Mouse (Mus musculus) embryonic fibroblast, embryonic 13.5 days (primary cell): ENCODE data around the gene Tfap4.

Source experiments
- CTCF ChIP-seq: IDR thresholded peaks from 2 replicates; pipeline ENCODE4 v1.5.1; 2011; ENCODE audit warnings: mild to moderate bottlenecking, control low read depth, low read length, moderate library complexity, borderline replicate concordance; ENCODE audit not compliant: insufficient read depth
- POLR2A ChIP-seq: IDR thresholded peaks from 2 replicates; pipeline ENCODE4 v1.6.1; 2011; ENCODE audit warnings: low read depth, mild to moderate bottlenecking, control low read depth, low read length, moderate library complexity

DNA sequence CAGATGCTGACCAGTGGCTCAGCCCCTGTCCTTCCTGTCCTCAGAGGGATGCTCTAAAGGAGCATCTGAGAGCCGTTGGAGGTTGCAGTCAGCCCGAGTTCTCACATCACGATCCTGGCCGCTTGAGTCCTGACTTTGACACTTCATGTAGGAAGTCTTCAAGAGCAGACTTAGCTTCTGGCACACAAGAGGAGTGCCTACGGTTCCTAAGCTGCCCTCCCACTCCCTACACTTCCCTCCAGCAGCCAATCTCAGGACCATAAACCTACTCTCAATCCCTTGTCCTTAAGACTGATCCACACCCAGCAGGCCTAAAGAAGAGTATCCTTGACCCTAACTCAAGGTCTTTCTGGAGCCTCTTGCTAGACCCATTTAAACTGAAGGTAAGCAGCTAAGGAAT, 63.8 kb downstream of the Tfap4 start:
- no peak for TF ChIP-seq CTCF
- no peak for TF ChIP-seq POLR2A
